Mouse (Mus musculus): ENCODE results near the gene Gsk3a.

Gsk3a gene

DNA sequence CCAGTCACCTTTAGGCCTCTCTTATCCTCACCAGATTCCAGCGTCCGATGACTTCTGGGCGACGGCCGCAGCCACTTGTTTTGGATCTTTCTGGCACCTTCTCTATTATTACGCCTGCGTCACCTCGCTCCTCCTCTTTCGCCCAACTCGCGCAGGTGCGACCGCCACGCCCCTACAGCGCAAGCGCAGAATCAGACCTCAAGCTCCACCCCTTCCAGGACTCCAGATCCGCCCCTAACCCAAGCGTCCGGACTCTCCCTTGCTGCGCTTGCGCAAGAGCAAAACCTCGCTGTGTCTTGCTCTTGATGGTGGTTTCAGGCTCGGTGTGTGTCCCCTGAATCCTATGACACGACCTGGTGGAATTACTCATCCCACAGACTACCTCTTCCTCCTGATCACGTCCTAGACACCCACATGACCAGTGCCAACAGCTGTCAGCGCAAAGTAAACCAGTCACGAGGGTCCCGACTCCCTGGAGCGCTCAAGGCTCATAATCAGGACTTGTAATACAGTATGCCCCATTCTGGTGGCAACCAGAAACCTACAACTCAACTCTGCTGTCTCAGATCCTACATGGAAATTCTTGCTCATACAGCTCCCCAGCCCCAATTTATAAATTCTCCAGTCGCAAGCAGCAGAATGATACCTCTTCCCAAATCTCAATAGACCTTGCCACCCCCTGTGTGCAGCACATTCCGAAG, 17.7 kb downstream of the Gsk3a start:
- peak; percentile 97 for DNase-seq

DNA sequence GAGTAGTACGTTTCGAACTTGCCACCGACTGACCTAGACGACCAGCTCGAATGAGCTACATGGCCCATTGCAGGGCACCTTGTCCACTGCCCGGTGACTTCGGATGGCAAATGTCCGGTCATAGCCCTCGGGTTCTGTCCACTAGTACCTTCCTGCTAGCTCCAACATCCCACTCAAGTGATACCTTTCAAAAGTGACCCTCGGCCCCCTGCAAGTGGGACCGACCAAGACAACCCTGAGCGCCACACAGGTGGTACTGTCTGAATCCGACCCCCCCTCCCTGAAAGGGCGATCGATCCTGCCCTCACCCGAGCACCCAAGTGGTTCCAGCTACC, 18.3 kb downstream of the Gsk3a start:
- no peak for DNase-seq

DNA sequence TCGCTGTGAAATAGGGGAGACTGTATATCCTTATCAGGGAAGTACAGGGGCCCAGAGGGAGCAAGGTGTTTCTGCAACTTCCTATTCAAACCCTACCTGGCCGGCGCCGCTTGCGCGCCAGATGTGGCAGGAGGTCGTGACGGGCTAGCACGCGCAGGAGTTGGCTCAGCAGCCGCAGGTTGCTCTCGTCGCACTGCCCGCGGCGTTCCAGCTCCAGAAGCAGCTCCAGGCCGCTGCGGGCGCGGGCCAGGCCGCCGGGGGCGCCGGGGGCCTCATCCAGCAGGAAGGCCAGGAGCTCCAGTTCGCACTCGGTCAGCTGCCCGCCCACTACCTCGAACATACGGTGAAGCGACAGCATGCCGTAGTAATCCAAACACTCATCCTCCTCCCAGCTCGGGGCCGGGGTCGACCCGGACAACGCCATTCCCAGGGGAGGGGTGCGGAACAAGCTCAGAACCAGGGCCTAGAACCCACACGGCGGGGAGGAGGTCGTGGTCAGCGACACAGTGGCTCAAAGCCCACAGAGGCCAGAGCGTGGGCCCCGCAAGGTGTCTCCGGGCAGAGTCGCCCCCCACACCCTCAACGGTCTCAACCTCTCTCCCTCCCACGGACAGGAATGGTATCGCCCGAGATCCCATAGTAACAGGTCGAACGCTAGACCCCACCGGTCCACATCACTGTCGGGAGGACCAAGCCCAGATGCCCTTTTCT, 18.8 kb downstream of the Gsk3a start:
- DNase-seq = peak; percentile 78

DNA sequence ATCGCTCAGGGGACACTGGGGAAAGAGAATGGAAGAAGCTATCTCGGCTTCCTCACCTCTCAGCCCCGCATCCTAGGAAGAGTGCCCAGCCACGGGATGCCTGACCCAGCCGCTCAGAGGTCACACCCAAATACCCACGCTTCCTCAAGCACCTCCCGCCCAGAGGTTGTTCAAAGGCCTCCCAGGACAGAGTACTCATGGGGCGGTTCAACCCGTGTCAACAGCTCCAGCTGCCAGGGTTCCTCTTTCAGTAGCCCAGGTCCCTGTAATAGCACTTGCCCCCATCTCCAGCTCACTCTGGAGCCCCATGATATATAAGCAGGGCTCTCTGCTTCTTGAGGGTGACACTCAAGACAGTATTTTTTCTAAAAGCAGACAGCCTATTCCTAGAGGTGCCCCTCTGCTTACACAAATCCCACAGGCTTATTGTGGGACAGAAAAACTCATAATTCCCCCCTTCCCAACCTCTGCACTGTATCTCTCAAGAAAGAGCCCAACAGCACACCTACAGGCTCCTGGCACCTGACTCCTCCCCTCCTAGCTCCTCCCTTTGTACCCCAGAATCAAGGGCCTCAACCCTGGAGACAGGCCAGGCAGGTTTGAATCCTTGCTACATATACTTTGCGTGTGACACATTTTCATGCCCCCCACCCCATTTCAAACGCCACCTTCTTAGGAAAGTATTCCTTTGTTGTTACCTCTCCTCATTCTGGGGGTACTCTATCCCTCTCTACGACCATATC, 19.8 kb downstream of the Gsk3a start:
- DNase-seq = peak; percentile 59

DNA sequence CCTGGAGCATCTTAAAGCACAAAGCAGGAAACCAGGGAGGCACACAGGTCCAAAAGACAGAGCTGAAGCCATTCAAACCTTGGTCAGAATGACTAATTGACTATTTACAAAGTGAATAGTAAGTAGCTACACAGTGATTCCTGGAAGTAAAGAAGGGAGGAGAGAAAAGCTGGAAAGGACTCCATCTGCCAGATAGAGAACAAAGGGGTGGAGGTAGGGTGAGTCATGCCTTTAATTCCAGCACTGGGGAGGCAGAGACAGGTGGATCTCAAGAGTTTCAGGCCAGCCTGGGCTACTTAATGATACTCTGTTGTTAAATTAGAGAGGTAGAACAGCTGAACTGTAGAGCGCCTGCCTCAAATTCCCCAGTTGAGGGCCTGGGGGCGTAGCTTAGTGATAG, 23.5 kb downstream of the Gsk3a start:
- no peak for DNase-seq

DNA sequence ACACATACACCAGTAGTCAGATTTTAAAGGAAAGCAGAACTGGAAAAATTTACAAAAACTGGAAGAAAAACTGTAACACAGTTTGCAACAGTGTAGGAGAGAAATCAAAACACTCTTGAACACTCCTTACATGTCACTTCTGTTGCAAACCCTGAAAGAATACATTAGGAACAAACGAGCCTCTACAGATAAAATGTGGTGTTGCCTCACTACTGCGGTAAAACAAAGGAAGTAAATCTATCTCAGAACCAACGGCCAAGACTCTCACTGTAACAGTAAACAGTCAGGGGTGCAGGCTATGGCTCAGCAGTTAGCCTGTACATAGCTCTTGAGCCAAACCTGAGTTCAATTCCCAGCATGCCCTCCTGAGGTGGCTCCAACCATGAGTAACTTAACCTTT, 24.6 kb downstream of the Gsk3a start:
- DNase-seq = no peak

DNA sequence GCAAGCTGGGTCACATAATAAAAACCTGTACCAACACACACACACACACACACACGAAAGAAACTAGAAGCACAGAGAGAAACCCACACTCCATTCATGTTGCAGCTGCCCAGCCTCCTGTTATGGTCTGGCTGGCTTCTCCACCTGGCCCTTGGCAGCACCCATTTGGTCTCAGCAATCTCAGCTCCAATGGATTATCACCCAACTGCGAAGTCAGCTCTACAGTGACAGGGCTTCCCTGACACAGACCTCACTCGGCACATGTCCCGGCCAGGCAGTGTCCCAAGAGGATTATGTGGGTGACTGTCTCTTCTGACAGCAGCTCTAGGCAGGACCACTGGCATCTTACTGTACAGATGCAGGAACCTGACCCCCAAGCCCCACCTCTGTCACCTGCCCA, 27.2 kb downstream of the Gsk3a start:
- no peak for DNase-seq

DNA sequence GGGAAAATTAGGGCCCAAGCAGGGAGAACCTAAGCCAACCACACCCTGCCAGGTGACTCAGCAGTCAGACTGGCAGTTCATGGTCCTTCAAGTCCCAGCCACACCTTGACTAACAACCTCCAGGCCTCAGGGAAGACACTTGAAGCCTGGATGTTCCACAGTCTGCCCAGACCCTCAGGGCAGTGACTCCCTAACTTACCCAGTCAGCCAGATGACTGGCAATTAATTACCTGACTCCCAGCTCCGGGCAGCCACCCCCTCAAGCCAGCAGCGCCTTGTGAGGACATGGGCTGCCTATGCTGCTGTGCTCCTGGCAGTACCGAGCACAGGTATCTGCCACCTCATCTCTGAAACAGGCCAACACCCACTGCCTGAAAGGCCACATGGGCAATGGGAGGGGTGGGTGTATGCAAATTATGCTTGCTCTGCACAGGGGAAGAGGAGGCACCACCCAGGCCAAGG, 28.5 kb downstream of the Gsk3a start:
- no peak for DNase-seq

DNA sequence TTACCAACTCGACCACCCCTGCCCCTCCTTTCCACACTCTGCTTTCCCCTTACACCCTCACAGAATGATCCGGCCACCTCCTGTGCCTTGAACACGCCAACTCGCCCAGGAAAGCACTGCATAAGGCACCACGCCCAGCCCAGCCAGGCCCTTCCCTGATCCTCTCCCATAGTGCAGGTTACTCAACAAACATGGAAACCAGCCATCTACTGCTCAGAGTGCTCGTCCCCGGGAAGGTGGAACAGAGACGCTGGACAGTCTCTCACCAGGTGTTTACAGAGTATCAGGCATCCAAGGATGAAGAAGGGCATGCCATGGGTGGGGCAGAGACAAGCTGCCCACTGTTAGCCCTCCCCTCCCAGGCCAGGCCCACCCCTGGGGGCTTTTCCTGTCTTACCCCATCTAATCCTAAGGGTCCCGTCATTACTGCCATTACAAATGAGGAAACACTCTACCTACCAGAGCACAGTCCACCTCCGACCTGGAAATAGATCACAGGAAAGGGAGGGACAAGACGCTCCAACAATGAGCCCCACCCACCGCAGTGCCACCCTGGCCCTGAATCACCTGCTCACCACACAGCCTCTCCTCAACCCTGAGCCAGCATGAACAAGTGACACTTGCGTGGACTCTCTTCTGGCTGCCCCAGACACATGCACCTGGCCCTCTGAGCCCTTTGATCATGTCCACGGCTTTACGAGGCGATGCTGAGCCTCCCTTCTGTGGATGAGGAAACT, 31.4 kb downstream of the Gsk3a start:
- peak; percentile 61 for DNase-seq

DNA sequence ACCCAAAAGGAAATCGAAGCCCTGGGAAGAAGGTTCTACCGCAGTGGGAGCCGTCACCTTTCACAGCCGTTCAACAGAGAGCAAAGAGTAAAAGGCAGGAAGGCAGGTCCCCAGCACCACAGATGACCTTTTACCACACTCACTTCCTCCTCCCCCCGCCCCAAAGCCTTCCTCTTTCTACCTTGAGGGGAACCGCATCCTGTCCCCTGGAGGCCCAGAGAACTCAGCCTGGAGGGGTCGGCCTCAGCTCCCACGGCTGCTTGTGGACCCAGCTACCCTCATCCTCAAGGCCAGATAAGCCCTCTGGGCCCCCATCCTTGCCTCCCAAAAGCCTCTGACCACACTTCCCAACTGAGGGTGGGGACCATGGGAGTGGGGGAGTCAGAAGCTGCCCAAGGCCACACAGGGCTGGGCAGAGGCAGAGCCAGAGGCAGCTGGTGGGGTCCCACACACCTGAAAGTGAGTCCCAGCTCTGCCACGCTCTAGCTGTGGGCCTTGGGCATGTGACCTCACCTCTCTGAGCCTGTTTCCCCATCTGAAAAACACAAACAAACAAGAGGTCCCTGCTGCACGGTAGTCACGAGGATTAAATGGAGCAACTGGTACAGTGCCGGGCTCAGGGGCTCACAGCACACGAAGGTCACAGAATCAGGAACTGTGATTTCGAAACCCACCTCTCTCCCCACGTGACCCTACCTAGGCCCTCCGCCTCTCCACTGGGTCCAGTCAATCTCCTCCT, 32.1 kb downstream of the Gsk3a start:
- DNase-seq = peak; percentile 26

DNA sequence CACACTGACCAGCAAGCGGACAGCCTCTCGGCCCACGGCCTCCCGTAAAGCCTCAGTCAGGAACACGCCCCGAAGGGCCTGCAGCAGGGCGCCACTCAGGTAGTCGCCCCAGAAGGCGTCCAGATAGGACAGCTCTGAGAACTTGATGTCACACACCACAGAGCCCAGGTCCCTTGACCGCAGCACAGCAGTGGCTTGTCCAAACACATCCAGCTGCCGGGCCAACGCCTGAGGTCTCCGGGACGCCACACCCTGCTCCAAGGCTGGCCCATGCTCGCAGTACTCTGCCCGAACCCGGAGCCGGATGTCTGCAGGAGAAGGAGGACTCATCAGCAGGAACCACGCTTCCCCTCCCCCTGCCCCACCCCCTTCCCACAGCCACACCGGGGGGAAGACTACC, 34.0 kb downstream of the Gsk3a start:
- DNase-seq = no peak

DNA sequence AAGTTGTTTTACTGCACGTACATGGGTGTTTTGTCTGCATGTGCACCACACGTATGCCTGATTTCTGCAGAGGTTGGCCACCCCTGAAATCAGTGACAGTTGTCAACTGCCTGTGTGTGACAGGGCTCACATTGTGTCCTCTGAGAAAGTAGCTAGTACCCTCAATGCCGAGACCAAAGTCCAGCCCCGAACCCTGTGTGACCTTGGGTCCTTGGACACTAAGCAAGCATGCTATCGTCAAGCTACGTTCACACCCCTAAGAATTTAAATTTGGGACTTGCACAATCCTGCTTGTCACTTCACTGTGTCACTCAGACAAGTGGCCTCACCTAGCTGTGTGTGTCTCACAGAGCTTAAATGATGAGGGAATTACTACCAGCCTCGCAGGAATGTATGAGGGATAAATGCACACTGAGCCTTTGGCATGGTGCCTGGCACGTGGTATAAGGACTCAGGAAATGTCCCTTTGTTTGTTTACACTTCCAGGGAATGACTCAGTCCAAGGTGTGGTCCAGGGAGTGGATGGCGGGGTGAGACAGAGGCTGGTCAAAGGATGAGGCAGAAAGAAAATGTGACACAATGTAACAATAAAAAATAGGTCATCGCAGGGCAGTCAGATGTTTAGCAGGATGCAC, 40.1 kb downstream of the Gsk3a start:
- no peak for DNase-seq

DNA sequence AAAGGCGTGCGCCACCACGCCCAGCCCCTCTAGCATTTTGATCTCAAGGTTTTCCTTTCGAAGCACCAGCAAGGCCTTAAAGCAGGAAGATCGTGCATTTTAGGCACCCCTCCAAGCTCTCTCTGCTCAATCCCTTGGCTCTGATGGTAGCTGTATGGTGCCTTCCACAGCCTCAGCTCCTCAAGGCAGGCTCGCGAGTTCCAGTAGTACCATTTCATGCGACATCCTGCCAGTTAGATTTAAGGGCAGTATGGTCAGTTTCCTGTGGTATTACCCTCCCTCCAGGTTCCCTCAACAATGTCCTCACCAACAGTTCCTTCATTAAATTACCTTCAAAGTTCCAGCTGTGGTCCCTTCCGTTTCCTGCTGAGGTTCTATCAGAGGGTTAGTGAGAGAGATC, 41.5 kb downstream of the Gsk3a start:
- no peak for DNase-seq

DNA sequence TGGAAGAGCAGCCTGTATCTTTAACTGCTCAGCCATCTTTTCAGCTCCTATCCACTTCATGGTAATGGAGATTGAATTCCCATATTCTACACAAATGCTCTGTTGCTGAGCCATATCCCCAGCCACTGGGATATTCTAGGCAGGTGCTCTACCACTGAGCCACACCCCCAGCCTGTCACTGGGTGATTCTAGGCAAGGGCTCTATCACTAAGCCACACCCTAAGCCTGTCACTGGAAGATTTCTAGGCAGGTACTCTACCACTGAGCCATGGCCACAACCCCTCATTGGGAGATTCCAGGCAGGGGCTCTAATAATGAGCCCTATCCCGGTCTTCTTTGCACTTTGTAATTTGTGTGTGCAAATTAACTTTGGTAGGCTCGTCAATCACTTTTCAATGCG, 42.5 kb downstream of the Gsk3a start:
- no peak for DNase-seq

DNA sequence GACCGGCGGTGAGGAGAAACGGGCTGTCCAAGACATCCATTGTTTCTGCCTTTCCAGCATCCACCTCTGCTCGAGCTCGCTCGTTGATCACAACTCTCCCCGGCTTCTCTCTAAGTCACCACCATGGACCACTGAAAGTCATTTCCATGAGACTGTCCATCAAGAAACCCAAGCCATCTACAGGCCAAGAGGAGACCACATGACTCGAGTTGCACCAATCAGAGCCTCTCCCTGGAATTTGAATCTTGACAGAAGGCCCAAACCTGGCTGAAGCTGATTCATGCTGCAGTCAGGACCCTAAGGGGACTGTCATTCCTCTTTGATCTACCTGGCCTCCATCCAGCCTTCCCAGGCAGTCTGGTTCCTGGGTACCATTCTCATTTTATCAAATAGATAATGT, 45.5 kb downstream of the Gsk3a start:
- no peak for DNase-seq

DNA sequence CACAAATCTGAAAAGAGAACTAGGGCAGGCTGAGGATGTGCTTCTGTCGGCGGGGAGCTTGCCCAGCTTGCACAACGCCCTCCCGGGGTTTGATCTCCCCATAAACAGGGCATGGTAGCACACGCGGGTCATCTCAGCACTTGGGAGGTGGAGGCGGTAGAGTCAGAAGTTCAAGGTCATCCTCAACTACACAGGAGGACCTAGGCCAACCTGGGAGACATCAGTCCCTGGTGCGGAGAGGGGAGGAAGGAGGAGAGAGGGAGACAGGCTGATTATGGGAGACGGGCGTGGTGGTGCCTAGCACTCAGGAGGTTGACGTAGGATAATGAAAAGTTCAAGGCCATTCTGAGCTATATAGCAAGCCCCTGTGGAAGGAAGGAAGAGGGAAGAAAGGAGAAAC, 46.8 kb downstream of the Gsk3a start:
- no peak for DNase-seq

DNA sequence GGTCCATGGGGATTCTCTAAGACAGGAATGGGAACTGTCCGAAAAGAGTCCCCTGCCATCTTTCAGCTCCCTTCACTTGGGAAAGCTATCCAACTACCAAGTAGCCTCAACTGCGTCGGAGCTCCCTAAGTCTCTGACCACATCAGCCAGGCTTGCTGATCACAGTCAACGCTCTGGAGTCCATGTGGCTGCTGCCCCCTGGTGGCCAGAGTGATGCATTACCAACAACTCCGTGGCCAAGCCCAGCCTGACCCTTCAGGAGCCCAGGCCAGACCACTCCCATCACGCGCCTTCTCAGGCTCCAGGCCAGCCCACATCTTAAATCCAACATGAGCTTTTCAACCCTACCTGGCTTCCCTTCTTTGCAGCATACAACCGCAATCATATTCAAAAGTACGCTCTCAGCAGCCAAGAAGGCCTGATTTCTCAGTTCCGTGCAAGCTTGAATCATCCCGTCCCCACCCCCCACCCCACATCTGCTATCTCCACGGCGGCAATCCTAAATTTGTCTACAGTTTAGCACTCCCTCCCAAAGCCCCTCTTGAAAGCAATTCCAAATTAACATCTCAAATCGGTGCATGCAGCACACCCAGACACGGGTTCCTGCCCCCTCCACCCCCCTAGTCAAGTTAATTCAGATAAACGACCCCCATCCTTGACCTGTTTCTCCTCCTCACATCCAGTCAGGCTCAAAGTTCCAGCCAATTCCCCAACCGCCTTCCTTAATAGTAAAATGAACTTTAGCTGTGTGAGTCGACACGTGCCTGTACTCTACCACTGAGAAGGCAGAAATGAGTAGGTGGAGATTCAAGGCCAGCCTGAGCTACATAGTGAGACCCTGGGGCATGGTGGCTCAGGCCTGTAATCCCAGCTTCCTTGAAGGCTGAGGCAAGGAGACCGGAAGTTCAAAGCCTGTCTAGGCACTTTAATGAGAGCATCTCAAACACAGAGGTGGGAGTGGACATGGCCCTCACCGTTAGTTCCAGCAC, 49.7 kb downstream of the Gsk3a start:
- DNase-seq = peak; percentile 84

DNA sequence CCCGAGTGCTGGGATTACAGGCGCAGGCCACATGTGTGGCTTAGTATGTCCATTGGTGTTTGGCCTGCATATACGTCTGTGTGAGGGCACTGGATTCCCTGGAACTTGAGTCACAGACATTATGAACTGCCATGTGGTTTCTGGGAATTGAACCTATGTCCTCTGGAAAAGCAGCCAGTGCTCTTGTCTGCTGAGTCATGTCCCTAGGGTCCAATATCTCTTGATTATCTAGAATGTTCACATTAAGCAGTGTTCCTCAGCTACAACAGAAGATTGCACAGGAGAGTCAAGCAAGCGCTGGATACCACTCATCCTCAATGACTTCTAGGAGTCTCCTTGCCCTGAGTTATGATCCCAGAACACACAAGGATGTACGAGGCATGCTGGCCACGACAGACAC, 53.6 kb downstream of the Gsk3a start:
- no peak for DNase-seq

DNA sequence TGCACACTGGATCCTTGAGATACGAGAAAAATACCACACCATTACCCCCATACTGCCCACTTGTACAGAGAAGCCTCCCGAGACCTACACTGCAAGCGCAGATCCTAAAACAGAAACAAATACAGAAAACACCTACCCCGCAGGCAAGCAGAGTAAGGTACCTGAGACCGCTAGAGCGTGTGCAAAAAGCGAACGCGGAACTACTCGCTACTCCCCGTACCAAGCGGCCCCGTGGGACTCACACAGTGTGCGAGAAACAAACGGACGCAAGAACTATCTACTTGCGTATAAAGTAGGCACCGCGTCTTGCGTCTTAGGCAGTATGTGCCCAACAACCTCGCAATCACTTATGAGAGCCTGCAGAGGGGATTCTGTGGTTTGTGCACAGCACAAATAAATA, 55.8 kb downstream of the Gsk3a start:
- DNase-seq = no peak

DNA sequence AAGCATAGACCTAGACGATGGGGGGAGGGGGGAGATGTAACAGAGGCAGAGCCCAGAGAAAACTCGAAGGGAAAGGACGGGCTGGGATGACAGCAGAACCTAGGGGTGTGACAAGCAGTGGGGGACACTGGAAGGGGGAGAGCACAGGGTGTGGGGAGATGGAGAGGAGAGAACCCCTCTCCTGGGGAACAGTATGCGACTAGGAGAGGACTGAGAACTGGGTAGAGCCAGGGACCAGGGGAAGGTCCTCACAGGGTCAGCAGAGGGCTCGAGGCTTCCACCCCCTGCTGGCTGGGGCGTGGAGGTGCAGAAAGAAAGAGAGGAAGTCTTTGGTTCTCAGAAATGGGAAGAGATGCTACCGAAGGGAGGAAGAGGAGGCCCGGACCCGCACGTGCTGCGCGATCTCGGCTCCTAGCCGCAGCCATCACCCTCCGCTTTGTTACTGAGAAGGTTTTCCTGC, 56.3 kb downstream of the Gsk3a start:
- peak; percentile 51 for DNase-seq

DNA sequence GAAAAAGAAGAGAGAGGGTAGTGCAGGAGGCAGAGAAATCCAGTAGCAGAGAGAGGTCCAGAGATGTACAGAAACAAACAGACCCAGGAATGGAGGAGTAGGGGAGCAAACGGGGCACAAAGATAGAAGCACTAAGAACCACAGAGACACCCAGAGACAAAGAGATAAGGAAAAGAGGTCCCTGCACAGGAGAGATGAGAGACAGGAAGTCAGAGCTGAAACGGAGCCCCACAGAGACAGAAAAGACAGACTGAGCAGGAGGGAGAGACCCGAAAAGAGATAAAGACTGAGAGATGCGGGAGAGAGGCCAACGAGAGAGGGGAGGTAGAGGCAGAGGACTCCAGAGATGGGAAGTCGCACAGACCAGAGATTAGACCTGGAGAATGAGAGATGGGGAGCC, 57.1 kb downstream of the Gsk3a start:
- DNase-seq = peak; percentile 39
